Mouse (Mus musculus) heart, adult 8-10 months (tissue): ENCODE data around the gene Slc2a1. TPM values are rescaled to one million over a fixed set of nuclear protein-coding genes. Genes with fewer than 3 reads are reported as not detected.

ENCODE experiments used
- DNase-seq: peaks from one replicate; pipeline ENCODE4 v3.0.0; 2022; ENCODE audit warnings: low spot score
- microRNA-seq: library from miRNA; unstranded; fragments of <30 nt; microRNA quantifications from one replicate; pipeline ENCODE4 v1.2.0, GENCODE M21; 2022
- total RNA-seq, 4 experiments: library from RNA; stranded (reverse); gene quantifications; 2 replicates each; pipeline ENCODE4 v1.2.4; 2022

Slc2a1 gene
- total RNA-seq, 4 experiments from 2014 or later, result 12.6 to 22.5 (median 14.9) TPM

DNA sequence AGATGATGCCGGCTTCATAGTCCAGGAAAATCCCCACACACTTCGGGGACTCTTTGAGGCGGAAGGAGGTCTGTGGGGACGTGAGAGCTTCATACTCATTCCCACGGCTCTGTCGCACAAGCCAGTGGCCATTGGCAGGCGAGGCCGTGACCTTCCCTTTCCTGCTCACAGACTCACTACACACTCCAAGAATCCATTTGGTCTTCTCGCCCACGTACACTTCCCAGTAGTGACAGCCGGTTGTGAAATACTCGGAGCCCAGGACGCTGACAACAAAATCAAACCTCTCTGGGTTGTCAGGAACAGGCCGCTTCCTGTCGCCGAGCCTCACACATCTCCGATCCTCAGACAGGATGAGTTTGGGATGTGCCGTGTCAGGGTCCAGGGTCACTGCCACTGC, 69.8 kb downstream of the Slc2a1 start:
- peak; percentile 37 for DNase-seq

DNA sequence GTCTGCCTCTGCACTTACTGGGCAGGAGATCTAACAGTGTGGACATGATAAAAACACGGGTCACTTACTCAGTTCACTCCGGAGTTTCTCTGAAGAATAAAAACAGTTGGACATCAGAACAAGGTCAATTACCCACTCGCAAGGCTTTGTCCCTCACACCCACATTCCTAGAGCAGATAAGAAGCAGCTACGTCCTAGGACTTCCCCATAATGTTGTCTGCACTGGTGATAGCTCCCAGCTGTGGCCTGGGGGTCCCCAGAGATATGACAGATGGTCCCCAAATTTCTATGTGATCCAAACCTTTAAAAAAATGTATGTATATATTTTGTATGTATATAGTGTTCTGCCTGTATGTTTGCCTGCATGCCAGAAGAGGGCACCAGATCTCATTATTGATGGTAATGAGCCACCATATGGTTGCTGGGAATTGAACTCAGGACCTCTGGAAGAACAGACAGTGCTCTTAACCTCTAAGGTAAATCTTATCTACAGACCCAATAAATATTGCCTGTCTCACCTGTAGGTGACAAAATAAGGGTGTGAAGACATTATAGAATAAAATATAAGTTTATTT, 71.7 kb downstream of the Slc2a1 start:
- DNase-seq, result no peak

DNA sequence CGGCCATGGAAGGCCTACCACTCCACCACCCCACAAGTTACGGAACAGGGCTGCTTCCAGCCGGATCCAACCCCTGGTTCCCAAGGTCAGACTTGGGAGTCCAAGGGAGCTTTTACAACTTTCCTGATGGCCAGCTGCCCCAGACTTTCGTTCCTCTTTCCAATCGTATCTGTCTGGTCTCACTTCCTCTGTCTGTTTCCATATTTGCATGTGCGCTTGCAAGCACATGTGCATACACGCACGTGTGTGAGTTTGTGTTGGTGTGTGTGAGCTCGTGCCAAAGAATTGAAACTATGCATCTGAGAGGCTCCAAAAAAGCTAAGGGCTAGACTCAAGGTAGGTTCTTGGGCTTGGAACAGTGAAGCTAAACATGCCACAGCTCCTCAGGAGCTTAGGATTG, 72.9 kb downstream of the Slc2a1 start:
- DNase-seq, result no peak

DNA sequence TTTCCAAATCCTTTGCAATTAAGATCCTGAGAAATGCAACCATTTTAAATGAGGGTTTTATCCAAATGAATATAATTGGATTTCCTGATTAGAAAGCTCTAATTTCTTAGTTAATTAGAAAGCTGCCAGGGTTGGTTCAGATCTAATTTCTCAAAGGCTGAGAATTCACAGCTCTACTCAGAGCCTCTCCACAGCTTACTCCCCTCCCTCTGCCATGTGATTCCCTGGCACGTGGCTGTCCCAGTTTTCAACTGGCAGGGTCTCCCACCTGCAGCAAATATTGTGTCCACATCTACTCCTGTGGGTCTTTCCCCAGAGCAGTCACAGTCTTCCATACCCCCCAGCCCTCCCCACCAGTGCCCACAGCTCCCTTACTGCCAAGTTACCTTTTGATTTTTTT, 75.0 kb downstream of the Slc2a1 start:
- no peak for DNase-seq

DNA sequence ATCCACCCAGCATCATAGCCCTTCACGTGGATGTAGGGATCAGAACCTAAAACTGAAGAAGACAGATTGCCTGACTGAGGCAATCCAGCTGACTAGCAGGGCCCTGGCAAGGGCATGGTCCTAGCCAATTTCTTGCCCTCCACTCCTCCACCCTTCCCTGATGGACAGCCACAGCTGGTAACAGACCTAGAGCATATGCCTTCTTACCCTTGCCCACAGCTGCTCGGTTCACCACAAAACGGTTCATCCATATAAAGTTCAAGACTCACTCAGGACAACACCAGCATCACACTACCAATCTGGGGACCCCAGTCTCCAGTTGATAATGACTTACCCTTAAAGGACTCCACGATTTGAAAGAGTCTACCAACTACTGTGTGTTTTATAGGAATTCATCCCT, 77.3 kb downstream of the Slc2a1 start:
- DNase-seq, result no peak

Small RNA genes within 50 kb of the gene (microRNA-seq; reads per million reads assigned to microRNA genes)
- not detected for gene Mir1957a

Other genes starting within 250 kb of the Slc2a1 start
- not detected for gene Olfr1331, start 244.1 kb upstream of the Slc2a1 start, total RNA-seq
- not detected for gene Olfr1330, start 220.1 kb upstream of the Slc2a1 start, total RNA-seq
- gene Olfr1329, start 191.2 kb upstream of the Slc2a1 start, total RNA-seq, result not detected
- gene Olfr1328, start 170.1 kb upstream of the Slc2a1 start, total RNA-seq, result not detected
- gene Lao1, start 147.1 kb upstream of the Slc2a1 start, total RNA-seq, result under 1 TPM in 3 of 4 experiments, not detected in 1; 0.09 to 0.19 (median 0.17) TPM
- 10 to 100 TPM; 19.3 to 23.9 (median 22.6) TPM for gene Zfp691, start 65.5 kb downstream of the Slc2a1 start, total RNA-seq
- gene Ermap, start 81.3 kb downstream of the Slc2a1 start, total RNA-seq, result under 1 TPM in 1 of 4 experiments, not detected in 3; 0.17 TPM
- 10 to 100 TPM; 14.8 to 17.5 (median 15.8) TPM for gene Svbp, start 86.6 kb downstream of the Slc2a1 start, total RNA-seq
- not detected for gene Tmem269, start 109.5 kb downstream of the Slc2a1 start, total RNA-seq
- 10 to 100 TPM; 15.8 to 26.5 (median 22.3) TPM for gene AU022252, start 124.0 kb downstream of the Slc2a1 start, total RNA-seq
- gene P3h1, start 124.2 kb downstream of the Slc2a1 start, total RNA-seq, result 10 to 100 TPM in 2 of 4 experiments, 1 to 10 TPM in 2; 9.1 to 10.8 (median 10.3) TPM
- not detected for gene Cldn19, start 146.7 kb downstream of the Slc2a1 start, total RNA-seq
- gene Ybx1, start 185.9 kb downstream of the Slc2a1 start, total RNA-seq, result 100 to 1,000 TPM; 675 to 878 (median 780) TPM
- gene Ppih, start 211.8 kb downstream of the Slc2a1 start, total RNA-seq, result 10 to 100 TPM in 2 of 4 experiments, 1 to 10 TPM in 2; 7.8 to 11.9 (median 9.5) TPM